Mouse (Mus musculus): Measurements from ENCODE around the gene Thada.
"Not testable (repeated sequence)": the region's sequence is repeated elsewhere in the genome, so short reads cannot be mapped to it uniquely, and the experiment has no call there.

Thada gene

GRCm38 (mm10) chr17:84207611-84208010 lies 258.4 kb downstream of the Thada start:
- DNase-seq, result no peak

- no peak for DNase-seq
These were observed 259.8 kb downstream of the Thada start for GRCm38 (mm10) chr17:84206239-84206638.

- no peak for DNase-seq
These were observed 261.0 kb downstream of the Thada start for GRCm38 (mm10) chr17:84204962-84205361.

GRCm38 (mm10) chr17:84203340-84203739 lies 262.7 kb downstream of the Thada start:
- no peak for DNase-seq

- no peak for DNase-seq
These were observed 264.8 kb downstream of the Thada start for GRCm38 (mm10) chr17:84201183-84201582.

GRCm38 (mm10) chr17:84197912-84198344 lies 268.1 kb downstream of the Thada start:
- DNase-seq, result no peak

GRCm38 (mm10) chr17:84196329-84196728 lies 269.7 kb downstream of the Thada start:
- no peak for DNase-seq

- DNase-seq, result no peak
These were observed 270.2 kb downstream of the Thada start for GRCm38 (mm10) chr17:84195835-84196234.

GRCm38 (mm10) chr17:84195003-84195395 lies 271.0 kb downstream of the Thada start:
- no peak for DNase-seq

- DNase-seq, result no peak
These were observed 271.6 kb downstream of the Thada start for GRCm38 (mm10) chr17:84194282-84195002.

- DNase-seq, result no peak
These were observed 272.6 kb downstream of the Thada start for GRCm38 (mm10) chr17:84193411-84193810.

GRCm38 (mm10) chr17:84191946-84192345 lies 274.1 kb downstream of the Thada start:
- DNase-seq, result no peak

GRCm38 (mm10) chr17:84190885-84191284 lies 275.1 kb downstream of the Thada start:
- DNase-seq, result peak; percentile 88 to 90

- peak; percentile 49 to 57 for DNase-seq
These were observed 276.7 kb downstream of the Thada start for GRCm38 (mm10) chr17:84189127-84189854.

- peak; percentile 79 to 87 for DNase-seq
These were observed 277.5 kb downstream of the Thada start for GRCm38 (mm10) chr17:84188374-84188961.

- DNase-seq, result peak; percentile 84 to 93
These were observed 278.2 kb downstream of the Thada start, which contains the start of gene Zfp36l2 for GRCm38 (mm10) chr17:84187727-84188373. Zfp36l2 (minus strand) TSS chr17:84187947.

- DNase-seq, result not testable (repeated sequence)
These were observed 278.7 kb downstream of the Thada start for GRCm38 (mm10) chr17:84187264-84187663.

GRCm38 (mm10) chr17:84186451-84187202 lies 279.4 kb downstream of the Thada start:
- DNase-seq, result peak; percentile 49 to 58

GRCm38 (mm10) chr17:84185581-84186450 lies 280.2 kb downstream of the Thada start:
- peak; percentile 79 to 84 for DNase-seq

GRCm38 (mm10) chr17:84185011-84185411 lies 281.0 kb downstream of the Thada start:
- DNase-seq, result no peak

- peak; percentile 68 to 74 for DNase-seq
These were observed 282.7 kb downstream of the Thada start for GRCm38 (mm10) chr17:84183291-84183781.

Data from cerebellum, postnatal 10 days (tissue).